Mouse (Mus musculus) myocyte (in vitro differentiated cells): ENCODE measurements around the gene Slc6a11.

Experiments used
- E2F4 ChIP-seq: IDR thresholded peaks from one replicate; pipeline ENCODE4 v1.6.1; 2011; ENCODE audit warnings: mild to moderate bottlenecking, control low read depth, moderate library complexity; ENCODE audit not compliant: insufficient read depth
- MAX ChIP-seq: IDR thresholded peaks from one replicate; pipeline ENCODE4 v1.6.1; 2011; ENCODE audit warnings: low read depth, mild to moderate bottlenecking, control low read depth
- POLR2A ChIP-seq: IDR thresholded peaks from one replicate; pipeline ENCODE4 v1.6.1; 2011; ENCODE audit warnings: low read depth, mild to moderate bottlenecking, control low read depth, moderate library complexity; ENCODE audit not compliant: insufficient read length
- POLR2AphosphoS2 ChIP-seq: IDR thresholded peaks from one replicate; pipeline ENCODE4 v1.6.1; 2011; ENCODE audit warnings: low read depth, control low read depth; ENCODE audit not compliant: insufficient read length
- SRF ChIP-seq: IDR thresholded peaks from one replicate; pipeline ENCODE4 v1.6.1; 2011; ENCODE audit warnings: low read depth; ENCODE audit not compliant: control insufficient read depth, insufficient read length
- TCF3 ChIP-seq: IDR thresholded peaks from one replicate; pipeline ENCODE4 v1.6.1; 2011; ENCODE audit warnings: low read depth, control low read depth; ENCODE audit not compliant: insufficient read length
- USF1 ChIP-seq: IDR thresholded peaks from one replicate; pipeline ENCODE4 v1.6.1; 2011; ENCODE audit warnings: low read depth, mild to moderate bottlenecking, control low read depth, moderate library complexity

- TF ChIP-seq E2F4 = no peak
- TF ChIP-seq TCF3 = no peak
- TF ChIP-seq POLR2A = no peak
- no peak for TF ChIP-seq MAX
- TF ChIP-seq USF1 = no peak
- no peak for TF ChIP-seq SRF
- TF ChIP-seq POLR2AphosphoS2 = no peak
These were observed 27.8 kb downstream of the Slc6a11 start for GRCm38 (mm10) chr6:114158811-114159210.
